Mouse (Mus musculus) liver, embryonic 14.5 days (tissue): ENCODE results near the gene B2m.

ENCODE experiments used
- CTCF ChIP-seq: IDR thresholded peaks from 2 replicates; pipeline ENCODE4 v1.5.1; 2016; ENCODE audit warnings: antibody characterized with exemption, low read depth, control low read depth
- EP300 ChIP-seq: IDR thresholded peaks from 2 replicates; pipeline ENCODE4 v1.6.1; 2016; ENCODE audit warnings: antibody characterized with exemption, low read depth

- TF ChIP-seq EP300 (no peak; the same call in 1 of the 2 replicates), CTCF (0 out of 2 replicates have a peak, but pooled peaks have one; percentile 22)
Measured at GRCm38 (mm10) chr2:122117961-122118958, 29.2 kb upstream of the B2m start, which contains the start of gene Spg11.
